Mouse (Mus musculus) retina, adult 2 months (tissue): ENCODE data around the gene Rrad.
A peak's percentile ranks its signal among the peaks of the same experiment; 100 is the strongest.

Source experiments
- DNase-seq: peaks from one replicate; pipeline ENCODE4 v3.0.0-alpha.2; 2012; ENCODE audit warnings: low read depth, low spot score

Rrad gene

GRCm38 (mm10) chr8:104613119-104613518, 18.0 kb downstream of the Rrad start:
- no peak for DNase-seq

- DNase-seq, result no peak
Measured at GRCm38 (mm10) chr8:104611613-104612012, 19.5 kb downstream of the Rrad start.

GRCm38 (mm10) chr8:104610185-104610766, 20.9 kb downstream of the Rrad start:
- DNase-seq, result no peak

GRCm38 (mm10) chr8:104609222-104609621, 21.9 kb downstream of the Rrad start:
- DNase-seq, result no peak

GRCm38 (mm10) chr8:104607944-104608343, 23.2 kb downstream of the Rrad start:
- no peak for DNase-seq

GRCm38 (mm10) chr8:104606329-104606728, 24.8 kb downstream of the Rrad start:
- no peak for DNase-seq

GRCm38 (mm10) chr8:104603245-104603593, 27.9 kb downstream of the Rrad start:
- no peak for DNase-seq

- DNase-seq, result peak; percentile 77
Measured at GRCm38 (mm10) chr8:104602468-104603244, 28.5 kb downstream of the Rrad start.

GRCm38 (mm10) chr8:104601941-104602371, 29.2 kb downstream of the Rrad start:
- peak; percentile 71 for DNase-seq

GRCm38 (mm10) chr8:104601386-104601785, 29.7 kb downstream of the Rrad start:
- no peak for DNase-seq

- DNase-seq, result no peak
Measured at GRCm38 (mm10) chr8:104598496-104598895, 32.6 kb downstream of the Rrad start.

- DNase-seq, result no peak
Measured at GRCm38 (mm10) chr8:104597656-104598055, 33.5 kb downstream of the Rrad start.

GRCm38 (mm10) chr8:104595773-104596536, 35.2 kb downstream of the Rrad start:
- no peak for DNase-seq

- DNase-seq, result no peak
Measured at GRCm38 (mm10) chr8:104594611-104595362, 36.3 kb downstream of the Rrad start.

- DNase-seq, result no peak
Measured at GRCm38 (mm10) chr8:104593536-104594325, 37.4 kb downstream of the Rrad start.

- DNase-seq, result no peak
Measured at GRCm38 (mm10) chr8:104592566-104592965, 38.6 kb downstream of the Rrad start.

- no peak for DNase-seq
Measured at GRCm38 (mm10) chr8:104591856-104592255, 39.3 kb downstream of the Rrad start.

- DNase-seq, result peak; percentile 92
Measured at GRCm38 (mm10) chr8:104591133-104591834, 39.8 kb downstream of the Rrad start, which contains the start of gene Pdp2. Pdp2 (plus strand) TSS chr8:104591451.

GRCm38 (mm10) chr8:104590284-104590683, 40.8 kb downstream of the Rrad start:
- DNase-seq, result no peak

- DNase-seq, result no peak
Measured at GRCm38 (mm10) chr8:104584522-104584921, 46.6 kb downstream of the Rrad start.
